In genomic region chr3:54585781-54586180, GRCm38 (mm10) we compare ENCODE assay signal across 8 mouse cellular contexts.
DNase-seq lines count a peak whose midpoint lies in the region; ATAC-seq lines count a peak whose summit lies in the region.
"Not testable (repeated sequence)": the region's sequence is repeated elsewhere in the genome, so short reads cannot be mapped to it uniquely, and the experiment has no call there.

No protein-coding gene starts in this region.

- 0 out of 2 replicates have a peak overlapping the region, but pooled peaks have one; percentile 90 for H3K27ac ChIP-seq in embryonic facial prominence, embryonic 13.5 days

- not testable (repeated sequence) for H3K9ac ChIP-seq in embryonic facial prominence, embryonic 13.5 days

- H3K27me3 ChIP-seq in embryonic facial prominence, embryonic 13.5 days: not testable (repeated sequence)

- ATAC-seq in embryonic facial prominence, embryonic 13.5 days (ENCODE audit: insufficient number of reproducible peaks, insufficient read depth, low FRiP score, low TSS enrichment, low read depth): not testable (repeated sequence)

- H3K36me3 ChIP-seq in embryonic facial prominence, embryonic 13.5 days: not testable (repeated sequence)

- peaks cover 18% of the 10 kb centered on the region for H3K4me1 ChIP-seq in embryonic facial prominence, embryonic 13.5 days

- WGBS in embryonic facial prominence, embryonic 13.5 days: 85% methylated on average over 10 of the region's 10 CpGs

- not testable (repeated sequence) for H3K4me3 ChIP-seq in embryonic facial prominence, embryonic 13.5 days

- DNase-seq in ES-CJ7 (ENCODE audit: low read depth, low spot score) (peak; percentile 69), R1 (ENCODE audit: low read depth, low spot score) (peak; percentile 86), WW6 (ENCODE audit: low read depth, low spot score) (peak; percentile 48), ZHBTc4 (ENCODE audit: low read depth, low spot score) (peak; percentile 66)
- DNase-seq in c-Kit-positive CD71-positive TER-119-positive erythroid progenitor cells, embryonic 14.5 days (ENCODE audit: low spot score): peak; percentile 16
- peak; percentile 74 for DNase-seq in heart, adult 11 months
- peak; percentile 31 for DNase-seq in naive thymus-derived CD4-positive, alpha-beta T cell, adult 2 months (ENCODE audit: low read depth)

- not testable (repeated sequence) for H3K9me3 ChIP-seq in embryonic facial prominence, embryonic 13.5 days

- not testable (repeated sequence) for H3K4me2 ChIP-seq in embryonic facial prominence, embryonic 13.5 days

Comparison
In these comparisons a context has a peak if more than half of its experiments do, and no peak if none do; other contexts are left out.
1. DNase-seq: peak in every context shown above with its lines; median percentile 86 in R1; 74 in heart, adult 11 months; 69 in ES-CJ7; 66 in ZHBTc4; 48 in WW6; 31 in naive thymus-derived CD4-positive, alpha-beta T cell, adult 2 months; 16 in c-Kit-positive CD71-positive TER-119-positive erythroid progenitor cells, embryonic 14.5 days.